Mouse (Mus musculus) urinary bladder, postnatal 4 days (tissue): ENCODE data around the gene BC052040.

Experiments used
- DNase-seq, 2 experiments: peaks; one replicate each; pipeline ENCODE4 v3.0.0; 2021 to 2022; ENCODE audit warnings: low spot score in 2 of 2

Gene BC052040

DNA sequence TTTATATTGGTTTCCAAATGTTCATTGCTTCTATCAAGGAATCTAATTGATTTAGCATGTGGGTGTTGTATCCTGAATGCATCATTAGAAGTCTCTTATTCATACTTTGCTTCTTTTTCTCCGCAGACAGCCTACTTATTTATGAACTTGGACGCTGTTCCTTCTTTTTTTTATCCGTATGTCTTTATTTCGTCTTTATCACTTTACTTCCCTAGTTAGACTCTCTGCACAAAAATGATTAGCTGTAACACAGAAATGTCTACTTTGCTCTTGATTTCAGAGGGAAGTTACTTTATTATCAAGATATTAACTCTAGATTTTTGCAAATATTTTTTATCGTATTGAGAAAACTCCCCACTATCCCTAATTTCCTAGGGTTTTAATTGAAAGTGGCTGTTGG, 117.5 kb downstream of the BC052040 start:
- DNase-seq = no peak

DNA sequence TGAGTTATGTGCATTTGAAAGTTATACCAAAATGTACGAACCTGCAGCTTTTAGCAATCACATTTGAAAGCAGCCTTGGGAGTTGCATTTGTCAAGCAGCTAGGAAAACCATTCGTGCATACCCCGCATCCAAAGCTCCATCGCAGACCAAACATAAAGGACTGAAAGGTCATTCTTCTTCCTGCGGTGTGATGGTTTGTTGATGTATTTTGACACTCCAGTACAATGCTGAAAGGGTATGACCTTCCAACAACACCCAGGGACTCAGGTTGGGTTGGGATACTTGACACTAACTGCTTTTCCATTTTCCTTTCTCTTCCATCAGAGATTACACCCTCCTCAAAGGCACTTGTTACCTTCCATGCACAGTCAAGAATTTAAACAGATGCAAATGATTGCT, 121.1 kb downstream of the BC052040 start:
- DNase-seq = no peak

DNA sequence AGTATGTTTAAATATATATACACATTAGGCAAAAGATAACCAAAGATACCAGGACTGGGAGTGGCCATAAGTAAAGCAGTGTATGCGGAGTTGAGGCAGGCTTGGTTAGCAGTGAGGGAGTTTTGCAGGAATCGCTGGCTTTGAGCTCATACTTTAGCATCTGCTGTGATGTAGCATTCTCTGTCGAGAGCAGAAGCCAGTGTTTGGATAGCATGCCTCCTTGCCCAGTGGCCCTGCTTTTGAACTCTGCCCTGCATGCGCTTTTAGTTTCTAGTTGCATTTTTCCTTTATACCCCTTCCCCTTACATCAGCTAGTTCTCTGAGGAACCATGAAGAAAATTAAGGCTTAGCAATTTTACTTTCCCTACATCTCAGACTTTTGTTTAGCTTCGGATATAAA, 136.0 kb downstream of the BC052040 start:
- DNase-seq = no peak

DNA sequence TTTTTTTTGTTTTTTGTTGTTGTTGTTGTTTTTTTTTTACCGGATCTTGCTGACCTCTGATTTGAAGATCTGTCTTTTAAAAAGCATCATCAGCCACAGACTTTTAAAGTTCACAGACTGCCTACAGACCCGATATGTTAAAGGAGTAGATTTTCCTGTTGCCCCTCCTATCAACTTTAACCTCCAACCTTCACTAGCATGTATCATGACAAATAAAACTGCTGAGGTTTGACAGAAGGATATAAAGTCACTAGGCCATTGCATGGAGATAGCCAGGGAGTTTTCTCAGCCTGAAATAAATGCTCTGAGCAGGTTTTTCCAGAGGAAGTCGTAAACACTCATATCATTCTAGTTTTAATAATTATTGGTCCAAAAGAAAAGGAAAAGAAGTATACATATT, 136.5 kb downstream of the BC052040 start:
- no peak for DNase-seq

DNA sequence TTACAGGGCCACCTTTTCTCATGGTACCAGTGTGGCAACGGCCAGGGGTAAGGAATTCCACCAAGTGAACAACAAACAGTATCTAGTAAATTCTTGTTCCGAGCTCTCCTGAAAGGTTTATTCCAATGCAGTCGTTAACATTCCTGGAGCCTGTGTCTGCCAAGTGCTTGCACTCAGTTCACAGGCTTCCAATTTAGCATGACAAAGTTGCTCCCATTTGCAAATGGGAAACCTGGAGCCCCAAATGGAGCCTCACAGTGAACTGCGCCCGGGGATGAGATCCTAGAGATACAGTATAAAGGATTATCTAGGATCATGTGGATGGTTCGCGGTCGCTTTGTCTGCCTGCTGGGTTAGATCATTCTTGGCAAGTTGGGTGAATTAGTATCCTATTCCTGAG, 141.9 kb downstream of the BC052040 start:
- DNase-seq = no peak

DNA sequence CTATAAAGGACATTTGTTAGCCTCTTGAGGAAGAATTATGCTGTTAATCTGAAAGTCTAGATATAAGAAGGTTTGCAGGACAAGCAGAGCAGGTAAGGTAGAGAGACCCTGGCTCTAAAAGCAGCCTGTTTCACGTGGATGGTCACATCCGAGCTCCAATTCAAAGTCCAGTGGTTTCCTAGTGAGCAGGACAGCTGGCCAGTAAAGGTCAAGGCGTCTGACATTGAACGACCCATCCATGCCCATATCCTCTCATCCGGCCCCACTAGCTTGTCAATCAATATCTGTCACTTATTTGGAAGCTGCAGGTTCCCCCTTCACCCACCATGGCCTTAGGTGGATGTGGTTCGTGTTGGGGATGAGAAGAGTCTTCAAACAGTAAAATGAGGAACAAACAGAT, 142.7 kb downstream of the BC052040 start:
- DNase-seq = no peak

DNA sequence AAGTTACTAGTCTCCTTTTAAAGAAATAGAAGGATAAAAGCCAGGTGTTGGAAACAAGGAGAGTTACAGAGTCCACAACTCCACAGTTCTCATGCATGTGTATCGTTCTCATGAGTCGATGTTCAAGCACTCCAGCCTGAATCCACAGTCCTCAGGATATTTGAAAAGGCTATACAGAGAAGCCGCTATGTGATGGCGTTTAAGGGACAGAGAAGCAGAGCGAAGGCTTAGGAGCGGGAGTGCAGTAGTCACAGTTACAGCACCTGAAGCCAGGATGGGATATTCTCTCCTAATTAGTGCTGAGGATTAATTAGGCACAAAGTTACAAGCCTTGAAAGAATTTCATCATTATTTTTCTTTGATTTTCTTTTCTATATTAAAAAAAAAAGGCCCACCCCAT, 143.2 kb downstream of the BC052040 start:
- no peak for DNase-seq

DNA sequence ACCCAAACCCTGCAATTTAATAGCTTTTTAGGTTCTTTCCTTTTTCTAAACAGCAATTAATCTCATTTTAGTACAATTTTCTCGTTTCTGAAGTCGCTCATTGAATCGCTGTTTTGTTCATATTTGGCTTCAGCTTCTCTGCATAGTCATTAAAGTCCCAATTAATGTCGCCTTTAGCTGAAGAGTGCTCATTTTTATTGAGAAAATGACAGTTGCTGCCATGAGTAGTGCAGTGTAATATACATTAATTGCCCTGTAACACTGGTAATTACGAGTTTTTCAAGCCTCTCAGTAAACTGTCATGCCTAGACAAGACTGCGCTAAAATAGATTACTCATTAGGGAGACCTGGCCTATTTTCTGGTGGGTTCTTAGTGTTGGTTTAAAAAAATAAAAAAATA, 144.0 kb downstream of the BC052040 start:
- DNase-seq = no peak

DNA sequence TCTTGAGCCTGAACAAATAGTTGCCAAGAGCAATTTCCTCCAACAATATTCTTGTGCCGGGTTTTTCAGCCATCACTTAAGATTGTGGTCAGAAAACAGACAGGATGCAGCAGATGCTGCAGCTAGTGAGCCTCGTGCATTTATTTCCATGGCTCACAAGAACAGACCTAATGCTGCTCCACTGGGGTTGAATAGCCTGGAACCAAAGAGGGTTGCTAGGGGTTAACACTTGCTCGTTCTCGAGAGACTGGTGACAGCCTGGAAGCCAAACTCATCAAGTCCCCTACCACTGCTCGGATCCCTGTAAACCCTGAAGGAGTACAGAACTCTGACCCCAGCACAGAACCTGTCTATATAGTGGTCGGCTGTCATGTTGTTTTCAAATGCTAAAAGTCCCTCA, 144.4 kb downstream of the BC052040 start:
- no peak for DNase-seq

DNA sequence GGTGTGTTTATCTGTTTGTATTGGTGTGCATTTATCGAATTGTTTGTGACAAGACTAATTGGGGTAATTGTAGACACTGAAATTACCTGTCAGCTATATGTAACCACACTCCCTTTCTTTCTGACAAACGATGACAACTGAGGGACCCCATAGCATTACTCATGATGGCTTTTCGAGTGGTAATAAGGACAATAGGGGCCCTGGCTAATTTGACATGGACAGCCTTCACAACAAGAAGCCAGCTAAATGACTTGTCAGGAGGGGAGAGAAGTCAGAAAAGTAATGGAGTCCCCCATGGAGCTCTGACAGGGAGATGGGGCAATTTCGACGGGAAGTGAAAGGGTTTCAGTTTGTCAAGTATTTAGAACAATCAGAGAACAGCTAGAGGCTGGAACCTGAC, 145.3 kb downstream of the BC052040 start:
- no peak for DNase-seq

DNA sequence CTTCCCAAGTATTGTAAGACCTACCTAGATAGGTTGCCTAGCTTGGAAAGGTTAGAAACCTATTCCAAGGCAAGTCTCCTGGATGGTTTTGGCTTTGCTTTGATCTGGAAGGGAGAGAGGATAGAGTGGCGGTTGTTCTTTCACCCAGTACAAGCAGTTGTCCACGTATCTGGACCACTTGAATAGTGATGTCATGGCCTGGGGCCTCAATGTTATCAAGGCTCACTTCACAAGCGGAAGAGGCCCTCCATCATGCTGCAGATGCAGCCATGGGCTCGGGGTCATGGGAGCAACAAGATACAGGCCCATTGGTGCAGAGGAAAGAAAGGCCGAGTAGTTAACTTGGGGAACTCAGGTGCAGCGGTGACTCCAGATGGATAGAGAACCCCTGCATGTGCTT, 147.1 kb downstream of the BC052040 start:
- no peak for DNase-seq

DNA sequence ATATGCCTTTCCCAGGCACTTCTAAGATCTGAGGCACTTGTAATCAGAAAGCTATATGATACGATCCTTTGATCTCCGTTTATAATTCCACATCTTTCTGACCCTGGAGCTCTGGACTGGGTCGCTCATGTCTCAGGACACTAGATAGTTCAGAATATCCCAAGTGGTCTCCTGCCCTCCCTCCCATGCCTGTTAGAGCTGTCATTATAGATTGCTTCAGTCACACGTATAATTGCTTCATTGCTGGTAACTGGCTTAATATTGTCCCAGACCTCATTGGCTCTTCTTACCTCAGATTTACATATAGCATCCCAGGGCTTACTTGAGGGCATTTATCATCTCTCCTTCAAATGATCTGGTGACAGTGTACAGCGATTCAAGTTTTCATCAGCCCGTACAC, 149.0 kb downstream of the BC052040 start:
- no peak for DNase-seq

DNA sequence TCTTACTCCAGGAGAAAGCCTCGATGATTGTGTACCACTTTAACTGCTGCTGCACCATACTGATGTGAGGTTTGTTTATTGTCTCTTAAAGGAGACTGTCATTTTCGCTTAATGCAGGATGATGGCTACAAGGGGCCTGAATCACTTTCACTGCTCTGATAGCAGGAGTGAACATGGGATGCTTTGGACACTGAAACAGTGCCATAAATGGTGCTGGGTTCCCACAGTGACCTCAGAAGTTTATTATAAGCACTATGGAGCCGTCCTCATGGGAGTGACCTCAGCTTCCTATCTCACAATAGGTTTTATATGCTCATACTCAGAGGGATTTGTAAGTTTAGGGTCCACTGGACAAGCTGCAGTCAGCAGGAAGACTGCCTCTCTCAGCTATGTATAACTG, 149.7 kb downstream of the BC052040 start:
- no peak for DNase-seq

DNA sequence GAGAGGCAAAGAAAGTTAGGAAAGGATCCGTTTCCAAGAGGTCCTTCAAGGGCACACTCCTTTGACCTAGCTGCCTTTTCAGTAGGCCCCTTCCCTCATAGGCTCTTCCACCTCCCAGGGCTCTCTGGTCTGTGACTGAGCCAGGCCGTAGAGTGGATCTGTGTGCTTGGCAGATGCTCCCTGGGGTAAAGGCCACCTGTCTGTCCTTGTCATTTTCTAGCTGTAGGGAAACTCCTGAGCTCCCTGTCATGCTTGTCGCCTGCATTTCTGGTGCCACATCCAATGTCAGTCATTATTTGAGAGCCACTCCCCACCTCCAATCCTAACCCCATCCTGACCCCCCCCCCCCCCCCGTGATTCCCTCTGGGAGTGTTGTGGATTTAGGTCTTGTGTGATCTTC, 151.1 kb downstream of the BC052040 start:
- DNase-seq = no peak

DNA sequence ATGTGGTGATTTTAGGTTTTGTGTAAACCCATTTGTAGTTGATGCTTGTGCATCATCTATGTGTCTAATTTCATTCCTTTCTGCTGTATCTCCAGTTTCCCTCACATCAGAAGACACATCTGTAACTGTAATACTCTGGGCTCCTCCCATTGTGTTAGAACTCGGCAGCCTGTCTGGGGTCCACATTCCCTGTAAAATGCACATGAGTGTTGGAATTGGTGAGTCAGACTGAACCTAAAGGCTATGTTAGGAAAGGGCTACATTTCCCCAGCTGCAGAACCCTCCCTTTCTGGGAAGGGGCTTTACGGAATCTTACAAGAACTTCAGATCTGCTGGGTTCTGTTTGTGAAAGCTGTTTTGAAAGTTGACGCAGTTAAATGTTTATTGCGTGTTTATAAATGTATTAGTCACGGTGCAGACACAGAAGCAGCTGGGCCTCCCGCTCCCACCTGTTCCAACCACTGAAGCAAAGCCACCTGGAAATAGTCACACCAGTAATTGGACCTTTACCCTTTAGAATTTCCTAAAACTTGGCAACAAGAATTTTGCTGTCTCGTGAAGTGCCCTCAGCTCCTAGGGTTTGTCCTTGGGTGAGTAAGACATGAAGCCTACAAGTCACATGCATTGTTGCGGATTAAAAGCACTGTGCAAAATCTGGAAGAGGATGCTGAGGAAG, 151.6 kb downstream of the BC052040 start:
- no peak for DNase-seq

DNA sequence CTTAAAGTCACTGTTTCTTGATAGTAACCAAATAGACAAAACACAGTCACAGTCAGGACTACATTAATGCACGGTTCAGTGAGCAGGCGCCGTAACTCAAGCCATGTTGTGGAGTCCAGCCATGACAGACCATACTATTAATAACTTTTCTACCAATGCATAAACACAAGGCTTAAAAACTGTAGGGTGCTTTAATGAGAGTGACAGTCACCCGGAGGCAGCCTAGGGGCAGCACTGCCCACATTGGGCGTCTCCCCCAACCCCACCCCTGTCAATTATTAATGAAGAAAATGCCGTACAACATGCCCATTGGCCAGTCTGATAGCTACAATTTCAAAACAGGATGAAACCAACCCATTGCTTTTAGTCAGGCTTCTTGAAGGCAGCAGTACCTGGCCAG, 153.3 kb downstream of the BC052040 start:
- no peak for DNase-seq

DNA sequence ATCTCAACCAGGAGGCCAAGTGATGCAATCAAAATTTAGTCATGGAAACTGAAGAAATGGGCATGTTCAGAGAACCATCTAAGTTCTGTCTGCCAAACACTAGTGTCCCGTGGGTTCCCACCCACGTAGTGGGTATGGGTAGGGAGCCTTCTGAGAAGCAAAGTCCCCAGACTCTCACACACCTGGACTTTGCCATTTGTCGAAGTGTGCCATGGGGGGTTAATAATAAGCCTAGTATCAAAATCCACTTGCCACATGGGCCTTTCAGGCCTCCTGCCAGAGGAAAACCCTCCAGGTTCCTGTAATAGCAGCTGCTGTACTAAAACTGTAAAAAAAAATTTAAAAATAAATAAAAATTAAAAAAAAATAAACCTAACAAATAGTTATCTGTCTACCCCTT, 154.9 kb downstream of the BC052040 start:
- no peak for DNase-seq

DNA sequence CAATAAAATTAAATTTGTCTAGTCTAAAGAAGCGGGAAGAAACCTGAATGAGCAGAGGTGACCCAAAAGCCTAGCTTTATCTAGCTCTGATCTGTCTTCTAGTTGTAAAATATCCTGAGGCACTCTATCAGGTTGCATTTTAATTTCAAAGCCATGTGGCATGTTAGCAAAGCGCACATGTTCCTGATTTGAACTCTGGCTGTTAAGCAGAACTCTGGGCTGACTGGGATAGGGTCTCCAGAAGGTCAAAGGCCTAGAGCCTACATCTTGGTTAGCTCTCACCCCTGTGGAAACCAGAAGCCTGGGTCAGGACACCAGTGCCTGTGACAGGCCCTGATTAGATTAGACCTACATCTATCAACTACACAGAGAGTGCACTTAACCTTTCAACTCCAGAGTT, 156.4 kb downstream of the BC052040 start:
- DNase-seq = no peak

DNA sequence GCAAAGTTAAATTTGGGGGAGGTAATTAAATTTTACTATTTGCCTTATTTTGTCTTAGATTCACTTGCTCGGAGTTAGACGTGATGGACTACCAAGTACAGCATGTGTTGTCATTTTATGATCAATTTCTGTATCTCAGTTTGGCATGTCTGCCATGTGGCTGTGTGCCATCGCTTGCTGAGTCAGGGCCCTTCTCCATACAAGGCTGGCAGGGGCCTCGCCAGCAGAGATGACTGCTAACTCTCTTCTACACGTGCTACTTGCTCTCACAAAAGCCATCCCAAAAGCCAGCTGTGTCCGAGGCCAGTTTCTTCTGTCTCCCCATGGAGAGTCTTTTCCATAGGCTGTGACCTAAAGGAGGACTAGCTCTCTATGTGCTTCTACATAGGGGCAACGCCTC, 160.5 kb downstream of the BC052040 start:
- DNase-seq = no peak

DNA sequence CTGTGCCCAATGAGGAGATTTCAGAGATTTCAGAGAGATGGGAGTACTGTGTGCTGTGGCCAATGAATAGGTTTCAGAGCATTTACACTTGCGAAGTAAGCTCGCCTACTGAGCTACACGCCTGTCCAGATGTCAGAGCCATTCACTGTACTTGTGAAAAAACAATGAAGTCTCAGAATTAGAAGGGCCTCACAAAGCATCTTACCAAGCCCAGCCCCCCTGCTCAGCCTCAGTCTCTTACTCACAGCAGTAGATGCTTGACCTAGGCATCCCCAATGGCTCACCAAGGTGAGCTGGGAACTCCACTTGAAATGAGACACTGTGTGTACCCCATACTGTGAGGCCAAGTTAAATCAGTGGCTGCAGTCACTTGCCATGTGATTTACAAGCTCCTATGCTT, 166.1 kb downstream of the BC052040 start:
- no peak for DNase-seq

DNA sequence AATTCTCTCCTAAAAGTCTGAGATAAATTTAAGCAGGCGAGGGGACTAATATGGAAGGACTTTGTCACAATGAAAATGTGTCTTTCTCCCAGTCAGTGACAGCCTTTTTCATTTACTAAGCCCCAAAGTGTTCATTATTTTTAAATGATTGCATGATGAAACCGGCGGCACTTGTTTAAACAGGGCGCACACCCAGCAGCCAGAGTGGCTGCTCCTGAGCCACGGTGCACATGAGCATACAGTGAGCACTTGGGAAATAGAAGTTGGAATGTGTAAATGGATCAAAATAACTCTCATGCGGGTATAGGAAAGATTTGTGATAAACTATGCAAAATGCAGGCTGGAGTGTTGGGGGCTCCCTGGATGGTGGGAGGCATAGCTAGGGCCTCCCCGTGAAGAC, 169.7 kb downstream of the BC052040 start:
- DNase-seq = no peak

DNA sequence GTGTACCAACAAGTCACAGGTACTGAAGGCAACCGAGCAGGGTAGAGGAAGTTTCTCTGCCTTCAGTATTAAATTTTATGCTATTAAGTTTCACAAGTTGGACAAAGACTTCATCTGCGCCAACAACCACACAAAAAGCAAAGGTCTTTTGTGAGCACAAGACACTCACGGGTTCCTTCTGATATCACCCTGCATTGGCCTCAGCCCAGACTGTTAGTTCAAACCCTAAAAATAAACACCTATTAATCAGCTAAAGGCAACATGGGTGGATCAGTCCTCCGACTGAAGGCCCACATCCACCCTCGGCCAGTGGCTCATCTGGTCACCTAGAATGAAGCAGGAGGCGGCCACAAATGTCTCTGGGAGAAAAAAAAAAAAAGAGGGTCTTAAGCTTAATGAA, 176.2 kb downstream of the BC052040 start:
- no peak for DNase-seq

DNA sequence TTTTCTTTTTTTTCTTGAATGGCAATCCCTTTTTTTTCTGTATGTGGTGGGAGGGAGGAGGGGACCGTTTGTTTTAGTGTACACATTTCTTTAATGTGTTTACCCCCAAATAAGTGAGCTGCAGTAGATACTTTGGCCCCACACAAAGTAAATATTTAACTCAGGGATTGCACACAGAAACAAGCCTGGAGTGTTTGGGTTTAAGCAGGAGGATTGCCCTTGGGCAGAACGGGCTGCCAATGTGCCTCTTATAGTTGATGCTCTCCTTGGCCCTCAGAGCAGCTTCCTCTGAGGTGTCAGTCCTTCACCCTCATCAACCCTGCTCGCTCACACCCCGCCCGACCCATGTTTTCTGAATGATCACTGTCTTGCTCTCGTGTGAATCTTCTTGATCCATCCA, 177.0 kb downstream of the BC052040 start:
- no peak for DNase-seq

DNA sequence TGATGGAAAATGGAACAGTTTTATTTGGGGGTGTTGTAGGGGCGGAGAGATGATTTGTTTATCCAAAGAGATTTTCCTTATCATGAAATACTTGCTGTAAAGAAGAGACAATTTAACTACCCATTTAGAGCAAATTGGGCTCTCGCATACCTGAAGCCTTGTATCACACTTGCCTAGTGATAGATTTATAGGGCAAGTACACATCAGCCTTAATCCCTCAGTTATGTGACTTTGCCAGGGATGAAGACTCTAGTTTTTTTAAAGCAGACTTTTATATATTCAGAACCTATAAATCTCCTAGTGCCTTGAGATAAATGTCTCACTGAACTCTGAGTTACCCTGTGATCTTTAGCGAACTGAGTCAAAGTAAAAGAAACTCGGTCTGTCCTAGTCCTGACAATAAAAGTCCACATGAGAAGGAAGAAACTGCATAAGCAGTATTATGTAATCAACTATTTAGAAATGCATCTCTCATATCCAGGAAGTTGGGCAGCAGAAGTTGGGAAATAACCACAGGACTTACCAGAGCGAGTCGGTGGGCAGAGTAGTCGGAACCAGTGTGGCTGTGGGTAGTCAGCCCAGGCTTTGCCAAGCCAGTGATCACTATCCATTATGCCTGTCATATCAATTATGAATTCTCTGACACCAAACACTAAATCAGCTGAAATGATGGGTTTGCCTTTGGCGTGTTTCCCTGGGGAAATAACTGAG, 183.2 kb downstream of the BC052040 start:
- no peak for DNase-seq
